Mouse (Mus musculus): ENCODE measurements around the gene Megf11. TPM values are rescaled to one million over a fixed set of nuclear protein-coding genes. Genes with fewer than 3 reads are reported as not detected.

Gene Megf11
- total RNA-seq, 1 experiment from 2014 or later, result 0.58 TPM

DNA sequence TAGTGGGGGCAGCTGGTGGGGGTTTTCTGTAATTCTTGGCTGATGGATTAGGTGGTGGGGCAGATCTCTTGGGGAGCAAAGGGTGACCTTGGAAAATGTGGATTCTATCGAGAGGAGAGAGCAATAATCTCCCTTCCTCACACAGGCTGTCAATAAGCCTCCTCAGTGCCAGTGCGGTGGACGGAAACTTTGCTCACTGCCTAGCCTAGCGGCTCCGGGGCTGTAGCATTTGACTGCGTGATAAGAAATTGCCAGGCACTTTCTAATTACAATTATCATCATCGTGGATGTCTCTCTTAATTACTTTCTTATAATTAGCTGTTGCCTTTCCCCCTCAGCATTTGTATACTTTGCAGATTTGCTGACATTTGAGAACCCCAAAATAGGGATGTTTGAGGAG, 157.7 kb downstream of the Megf11 start:
- ATAC-seq (ENCODE audit: extremely low read depth, insufficient number of reproducible peaks, low FRiP score, poor library complexity, severe bottlenecking), result no peak

GRCm38 (mm10) chr9:64546344-64546991, 161.0 kb downstream of the Megf11 start:
- ATAC-seq (ENCODE audit: extremely low read depth, insufficient number of reproducible peaks, low FRiP score, poor library complexity, severe bottlenecking), result no peak

GRCm38 (mm10) chr9:64548332-64548731, 162.9 kb downstream of the Megf11 start:
- ATAC-seq (ENCODE audit: extremely low read depth, insufficient number of reproducible peaks, low FRiP score, poor library complexity, severe bottlenecking), result no peak

DNA sequence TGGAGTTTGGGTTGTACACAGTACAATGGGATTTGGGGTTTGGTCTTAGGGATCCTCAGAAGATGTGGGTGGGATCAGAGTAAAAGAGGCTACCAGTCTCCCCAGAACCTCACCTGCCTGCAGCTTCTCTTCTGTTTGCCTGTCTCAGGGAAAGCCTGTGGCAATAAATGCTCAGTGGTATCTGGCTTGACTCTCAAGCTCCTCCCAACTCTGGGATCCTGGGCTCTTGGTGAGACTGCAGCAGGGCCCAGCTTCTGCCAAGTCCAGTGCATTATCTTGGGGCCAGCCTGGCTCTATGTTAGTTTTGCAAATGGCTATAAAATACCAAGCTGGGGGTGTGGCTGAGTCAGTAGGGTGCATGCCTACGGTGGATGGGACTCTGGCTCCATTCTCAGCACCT, 165.9 kb downstream of the Megf11 start:
- ATAC-seq (ENCODE audit: extremely low read depth, insufficient number of reproducible peaks, low FRiP score, poor library complexity, severe bottlenecking), result no peak

DNA sequence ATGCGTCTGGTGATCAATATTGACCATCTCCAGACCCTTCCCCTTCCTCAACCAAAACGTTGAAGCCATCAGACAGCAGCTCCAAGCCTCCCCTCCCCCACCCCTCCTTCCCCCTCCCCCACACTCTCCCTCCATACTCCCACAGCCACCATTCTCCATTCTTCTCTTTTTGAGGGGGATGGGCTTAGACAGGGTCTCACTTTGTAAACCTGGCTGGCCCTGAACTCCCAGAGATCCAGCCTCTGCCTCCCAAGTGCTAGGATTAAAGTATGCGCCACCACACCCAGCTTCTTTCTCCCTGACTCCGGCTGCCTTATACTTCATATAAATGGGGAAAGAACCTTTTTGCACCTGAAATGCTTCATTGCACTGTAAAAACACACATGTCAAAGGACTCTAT, 166.6 kb downstream of the Megf11 start:
- ATAC-seq (ENCODE audit: extremely low read depth, insufficient number of reproducible peaks, low FRiP score, poor library complexity, severe bottlenecking), result no peak

DNA sequence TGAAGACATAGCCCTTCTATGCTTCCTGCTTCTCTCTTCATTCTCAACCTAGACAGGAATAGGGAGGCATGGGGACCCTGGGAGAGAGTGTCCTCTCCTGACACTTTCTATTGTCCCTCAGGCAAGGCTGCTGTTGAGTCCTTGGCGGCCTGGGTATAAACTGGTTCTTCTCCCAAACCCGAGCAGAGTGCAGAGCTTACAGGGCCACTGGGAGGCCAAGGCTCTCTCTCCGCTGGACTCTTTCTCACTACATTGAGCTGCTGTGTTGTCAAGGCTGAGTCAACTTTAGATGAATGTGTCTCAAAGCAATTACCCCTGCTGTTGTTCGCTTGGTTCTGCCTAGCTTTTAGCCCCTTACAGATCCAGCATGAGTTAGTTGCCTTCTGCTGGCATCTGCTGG, 168.0 kb downstream of the Megf11 start:
- ATAC-seq (ENCODE audit: extremely low read depth, insufficient number of reproducible peaks, low FRiP score, poor library complexity, severe bottlenecking), result no peak

DNA sequence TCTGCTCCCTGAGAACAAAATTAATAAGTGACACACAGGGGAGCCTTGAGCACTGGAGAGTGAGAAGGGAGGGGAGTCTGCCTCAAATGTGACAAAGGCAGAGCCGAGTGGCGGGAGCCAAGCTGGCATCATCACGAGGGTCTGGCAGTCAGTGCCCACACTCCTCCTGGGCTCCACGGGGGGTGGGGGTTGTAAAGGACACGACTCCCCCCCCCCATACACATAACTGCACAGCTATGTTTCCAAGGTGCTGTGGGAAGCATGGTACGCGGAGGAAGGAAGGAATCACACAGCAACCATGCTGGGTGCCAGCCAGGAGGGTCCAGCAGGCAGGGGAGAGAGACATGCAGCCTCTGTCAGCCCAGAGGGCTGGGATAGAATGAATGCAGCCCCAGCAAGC, 170.2 kb downstream of the Megf11 start:
- no peak for ATAC-seq (ENCODE audit: extremely low read depth, insufficient number of reproducible peaks, low FRiP score, poor library complexity, severe bottlenecking)

DNA sequence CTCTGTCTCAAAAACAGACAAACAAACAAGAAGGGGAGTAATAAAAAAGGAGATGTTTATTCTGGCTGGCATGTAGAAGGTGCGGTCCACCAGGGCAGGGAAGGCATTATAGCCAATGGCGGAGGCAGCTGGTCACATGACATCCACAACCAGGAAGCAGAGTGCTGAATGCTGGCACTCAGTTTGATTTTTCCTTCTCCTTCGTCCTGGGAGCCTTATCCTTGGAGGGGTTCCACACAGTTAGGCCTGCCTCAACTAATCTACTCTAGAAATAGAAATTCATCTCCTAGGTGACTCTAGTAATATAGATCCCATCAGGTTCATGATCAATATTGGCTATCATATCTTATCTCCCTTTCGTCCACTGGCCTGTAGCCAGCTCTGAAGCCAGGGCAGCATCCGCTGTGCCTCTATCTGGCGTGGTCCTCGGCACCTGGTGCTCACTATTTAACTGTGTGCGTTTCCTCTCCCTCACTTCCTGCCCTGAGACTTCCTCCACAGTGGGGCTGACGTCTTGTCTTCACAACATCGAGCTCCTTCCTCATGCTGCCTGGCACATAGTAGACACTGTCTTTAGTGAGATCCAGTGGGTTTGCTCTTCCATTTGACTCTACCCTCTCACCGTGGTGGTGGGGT, 171.8 kb downstream of the Megf11 start:
- ATAC-seq (ENCODE audit: extremely low read depth, insufficient number of reproducible peaks, low FRiP score, poor library complexity, severe bottlenecking), result no peak

- ATAC-seq (ENCODE audit: extremely low read depth, insufficient number of reproducible peaks, low FRiP score, poor library complexity, severe bottlenecking), result no peak
Observed at GRCm38 (mm10) chr9:64557846-64558530, 172.6 kb downstream of the Megf11 start.

DNA sequence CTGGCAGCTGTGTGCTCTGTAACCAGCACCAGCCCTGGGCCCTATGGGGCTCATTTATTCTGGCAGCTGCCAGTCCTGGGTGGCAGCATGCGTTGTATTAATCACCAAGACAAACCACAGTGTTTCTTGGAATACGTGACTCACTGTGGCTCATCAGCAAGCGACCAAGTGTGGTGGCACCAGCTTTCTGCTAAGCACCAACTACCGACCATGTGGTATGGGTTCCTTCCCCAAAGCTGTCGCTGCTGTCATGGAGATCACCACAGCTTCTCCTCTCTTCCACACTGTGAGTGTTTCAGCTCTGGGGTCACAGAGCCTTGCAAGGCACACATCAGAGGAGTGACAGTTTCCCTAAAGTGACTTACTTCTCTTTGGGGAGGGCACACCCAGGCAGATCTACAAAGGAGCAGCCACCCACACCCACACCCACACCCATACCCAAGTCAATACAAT, 178.9 kb downstream of the Megf11 start:
- ATAC-seq (ENCODE audit: extremely low read depth, insufficient number of reproducible peaks, low FRiP score, poor library complexity, severe bottlenecking), result no peak

GRCm38 (mm10) chr9:64565915-64566314, 180.5 kb downstream of the Megf11 start:
- ATAC-seq (ENCODE audit: extremely low read depth, insufficient number of reproducible peaks, low FRiP score, poor library complexity, severe bottlenecking), result no peak

DNA sequence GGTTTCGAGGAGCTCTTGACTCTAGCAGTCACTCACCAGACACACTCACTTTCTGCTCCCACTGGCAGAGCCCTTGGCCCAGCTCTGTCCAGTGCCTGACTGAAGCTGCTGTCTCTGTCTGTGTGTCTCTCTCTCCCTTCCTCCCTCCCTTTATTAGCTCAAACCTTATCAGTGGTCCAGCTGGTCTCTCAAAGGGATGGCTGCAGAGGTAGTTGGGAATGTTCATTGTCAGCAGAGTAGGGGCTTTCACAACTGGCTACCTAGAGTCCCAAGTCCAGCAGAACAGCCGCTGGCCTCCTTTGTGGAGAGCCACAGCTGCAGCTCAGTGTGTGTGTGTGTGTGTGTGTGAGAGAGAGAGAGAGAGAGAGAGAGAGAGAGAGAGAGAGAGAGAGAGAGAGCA, 180.9 kb downstream of the Megf11 start:
- no peak for ATAC-seq (ENCODE audit: extremely low read depth, insufficient number of reproducible peaks, low FRiP score, poor library complexity, severe bottlenecking)

DNA sequence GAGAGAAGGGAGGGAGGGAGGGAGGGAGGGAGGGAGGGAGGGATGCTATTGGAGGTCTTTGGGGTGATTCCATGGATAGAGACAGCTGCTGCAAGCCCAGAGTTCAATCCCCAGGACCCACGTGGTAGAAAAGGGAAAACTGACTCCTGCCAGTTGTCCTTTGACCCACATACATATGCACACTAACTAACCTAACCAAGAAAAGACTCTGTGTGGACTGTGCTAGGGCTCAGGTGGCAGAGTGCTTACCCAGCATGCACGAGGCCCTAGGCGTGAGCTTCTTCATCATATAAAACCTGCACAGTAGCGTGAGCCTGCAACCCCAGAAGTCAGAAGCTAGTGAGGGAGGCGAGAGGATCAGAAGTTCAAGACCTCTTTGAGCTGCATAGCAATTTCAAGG, 182.1 kb downstream of the Megf11 start:
- ATAC-seq (ENCODE audit: extremely low read depth, insufficient number of reproducible peaks, low FRiP score, poor library complexity, severe bottlenecking), result no peak

DNA sequence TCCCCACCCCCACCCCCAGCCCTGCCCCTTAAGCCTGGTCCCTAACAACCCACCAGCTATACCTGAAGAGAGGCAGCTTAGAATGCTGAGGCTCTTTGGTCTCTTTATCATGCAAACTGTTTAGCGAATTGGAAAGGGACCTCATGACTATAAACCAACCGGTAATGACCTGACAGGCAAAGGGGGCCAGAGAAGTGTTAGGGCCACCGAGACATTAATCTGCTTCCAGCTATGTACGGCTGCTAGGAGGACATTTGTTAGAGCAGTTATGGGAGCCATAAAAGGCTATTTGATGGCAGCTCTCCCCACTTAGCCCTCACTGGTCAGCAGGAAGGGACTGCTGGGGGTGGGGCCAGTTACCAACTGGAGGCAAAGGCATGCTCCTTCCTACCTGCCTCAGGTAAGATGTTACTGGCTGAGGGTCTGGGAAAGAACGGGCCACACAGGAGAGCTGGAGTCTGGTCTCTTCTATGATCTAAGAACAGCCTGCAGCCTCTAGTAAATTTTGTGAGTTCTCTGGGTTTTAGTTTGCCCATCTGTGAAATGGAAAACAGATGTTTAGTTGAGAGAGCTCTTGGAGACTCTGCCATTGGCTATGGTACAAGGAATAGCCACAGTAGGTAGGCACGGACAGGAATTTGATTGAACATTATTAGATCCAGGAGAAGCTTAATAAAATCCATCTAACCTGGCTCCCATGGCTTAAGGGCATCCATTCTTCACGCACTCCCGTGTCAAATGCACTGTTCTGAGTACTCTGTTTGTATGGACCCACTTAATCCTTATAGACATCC, 183.2 kb downstream of the Megf11 start:
- ATAC-seq (ENCODE audit: extremely low read depth, insufficient number of reproducible peaks, low FRiP score, poor library complexity, severe bottlenecking), result no peak

GRCm38 (mm10) chr9:64570448-64570847, 185.0 kb downstream of the Megf11 start:
- ATAC-seq (ENCODE audit: extremely low read depth, insufficient number of reproducible peaks, low FRiP score, poor library complexity, severe bottlenecking), result no peak

DNA sequence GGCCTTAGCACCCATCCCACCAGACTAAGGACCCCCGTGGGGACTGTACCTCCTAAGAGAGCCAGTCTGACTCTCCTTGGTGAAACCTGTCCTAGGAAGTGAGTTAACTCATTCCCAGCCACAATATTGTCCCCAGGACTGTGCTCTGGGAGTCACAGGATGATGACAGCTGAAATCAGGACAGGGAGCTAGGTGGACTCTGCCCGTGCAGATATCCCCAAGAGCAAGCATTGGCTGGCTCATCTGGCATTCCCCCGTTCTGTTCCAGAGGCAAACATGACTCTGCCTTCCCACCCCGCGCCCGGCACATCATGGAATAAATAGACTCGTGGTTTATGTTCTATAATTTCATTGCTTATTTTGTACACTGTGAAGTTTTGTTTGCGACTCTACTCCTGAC, 185.7 kb downstream of the Megf11 start:
- no peak for ATAC-seq (ENCODE audit: extremely low read depth, insufficient number of reproducible peaks, low FRiP score, poor library complexity, severe bottlenecking)

GRCm38 (mm10) chr9:64572629-64573190, 187.3 kb downstream of the Megf11 start:
- no peak for ATAC-seq (ENCODE audit: extremely low read depth, insufficient number of reproducible peaks, low FRiP score, poor library complexity, severe bottlenecking)

GRCm38 (mm10) chr9:64575658-64576057, 190.2 kb downstream of the Megf11 start:
- ATAC-seq (ENCODE audit: extremely low read depth, insufficient number of reproducible peaks, low FRiP score, poor library complexity, severe bottlenecking), result no peak

DNA sequence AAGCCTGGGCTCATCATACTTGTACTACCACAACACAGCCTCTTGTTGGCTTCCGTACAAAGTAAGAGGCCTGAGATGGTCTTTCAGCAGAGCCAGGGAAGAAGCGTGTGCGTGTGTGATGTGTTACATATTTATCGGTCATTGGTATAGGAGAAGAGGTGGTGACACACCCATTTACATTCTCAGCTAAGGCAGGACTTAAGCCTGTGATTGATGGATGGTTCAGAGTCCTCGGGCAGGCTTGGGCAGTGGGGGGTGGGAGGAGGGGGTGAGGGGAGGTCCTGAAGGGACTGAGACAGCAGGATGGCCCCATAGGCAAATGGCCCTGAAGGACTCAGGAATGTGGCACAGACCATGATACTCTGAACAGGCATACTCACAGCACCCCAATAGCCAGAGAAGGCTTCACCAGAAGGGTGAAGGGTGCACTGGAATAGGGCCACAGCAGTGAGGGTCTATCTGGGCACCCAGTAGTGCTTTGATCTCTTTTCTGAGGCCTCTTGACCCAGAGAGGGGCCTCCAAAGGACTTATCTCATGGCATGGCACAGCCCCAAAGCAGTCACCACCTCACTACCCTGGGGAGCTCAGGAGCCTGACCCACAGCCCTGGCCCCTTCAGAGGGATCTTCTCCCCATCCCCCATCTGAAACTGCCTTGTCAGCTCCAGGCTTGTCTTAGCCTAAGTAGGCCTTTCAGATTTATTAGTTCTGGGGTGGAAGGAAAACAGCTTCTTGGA, 190.9 kb downstream of the Megf11 start:
- no peak for ATAC-seq (ENCODE audit: extremely low read depth, insufficient number of reproducible peaks, low FRiP score, poor library complexity, severe bottlenecking)

Measured in neutrophil, adult 5-6 weeks (primary cell).